Mouse (Mus musculus): ENCODE measurements around the gene Ccdc6. TPM values are rescaled to one million over a fixed set of nuclear protein-coding genes. Genes with fewer than 3 reads are reported as not detected.
"Not testable (repeated sequence)": the region's sequence is repeated elsewhere in the genome, so short reads cannot be mapped to it uniquely, and the experiment has no call there.

Gene Ccdc6
- total RNA-seq, 2 experiments from 2014 or later = 58.8 to 65.0 TPM

DNA sequence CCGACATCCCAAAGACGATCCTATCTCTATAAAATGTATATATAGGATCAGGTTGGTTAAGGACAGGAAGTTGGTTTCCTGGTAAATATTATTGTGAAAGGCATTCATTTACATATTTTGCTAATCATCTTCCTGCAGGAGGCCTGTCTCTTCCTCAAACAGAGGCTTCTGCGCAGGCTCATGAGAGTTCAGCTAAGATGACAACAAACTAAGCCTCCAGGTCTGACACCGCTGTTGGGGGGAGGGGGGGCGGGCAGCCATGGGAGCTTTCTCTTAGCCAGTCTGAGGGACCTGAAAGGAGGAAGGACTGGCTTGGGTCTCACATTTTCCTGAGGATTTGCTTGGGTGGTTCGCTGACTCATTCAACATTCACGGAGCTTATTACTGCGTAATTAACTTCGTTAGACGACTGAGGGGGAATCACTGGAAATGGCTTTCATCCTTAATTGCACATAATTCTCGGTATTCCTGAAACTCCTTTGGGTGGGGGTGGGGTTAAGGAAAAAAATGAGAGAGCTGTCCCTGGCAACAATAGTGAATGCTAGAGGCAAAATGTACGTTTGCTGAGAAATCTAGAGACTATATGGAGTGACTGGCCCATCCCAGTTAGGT lies 104.1 kb downstream of the Ccdc6 start:
- DNase-seq (ENCODE audit: low spot score in 2 of 2) = no peak

DNA sequence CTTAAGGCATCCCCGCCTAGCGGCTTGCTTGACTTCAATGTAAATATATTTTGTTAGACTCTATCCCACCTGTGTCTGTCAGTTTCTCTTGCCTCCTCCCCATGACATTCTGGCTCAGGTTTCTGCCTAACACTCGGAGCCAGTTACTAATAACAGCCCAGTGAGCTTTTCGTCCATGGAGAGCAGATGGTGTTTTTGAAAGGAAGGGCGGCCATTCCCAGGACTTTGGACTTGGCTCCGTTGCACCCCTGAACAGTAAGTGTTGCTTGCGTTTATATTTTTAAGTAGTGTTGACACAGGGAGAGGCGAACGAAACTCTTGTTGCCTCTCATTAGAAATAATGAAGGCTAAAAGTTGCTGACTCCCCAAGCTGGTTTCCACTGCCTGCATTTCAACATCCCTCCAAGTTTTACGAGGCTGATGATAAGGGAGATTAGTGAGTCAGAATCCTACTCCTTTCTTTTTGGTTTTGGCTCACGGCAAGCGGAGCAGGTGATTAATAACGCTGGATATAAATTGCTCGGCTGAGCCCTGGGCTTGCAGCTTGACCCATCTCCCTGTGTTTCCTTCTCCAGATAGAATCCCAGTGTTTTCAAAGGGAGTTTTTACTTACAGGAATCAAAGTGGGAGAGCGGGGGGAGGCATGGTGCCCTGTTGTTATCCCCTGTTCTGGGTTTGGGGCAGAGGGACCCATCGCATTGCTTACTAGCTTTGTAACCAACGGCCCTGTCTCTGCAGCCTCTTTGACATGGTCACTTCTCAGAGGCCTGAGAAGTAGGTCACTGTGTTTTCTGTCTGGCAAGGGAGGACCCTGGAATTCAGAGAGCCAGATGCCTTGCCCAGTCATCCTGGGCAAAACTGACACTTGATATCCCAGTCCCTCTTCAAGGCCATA lies 107.8 kb downstream of the Ccdc6 start, which contains the start of gene Mrln:
Gene Mrln, plus strand, starts transcription at position 160 of the 895 bp plus-strand sequence.
- DNase-seq (ENCODE audit: low spot score in 2 of 2) = no peak

DNA sequence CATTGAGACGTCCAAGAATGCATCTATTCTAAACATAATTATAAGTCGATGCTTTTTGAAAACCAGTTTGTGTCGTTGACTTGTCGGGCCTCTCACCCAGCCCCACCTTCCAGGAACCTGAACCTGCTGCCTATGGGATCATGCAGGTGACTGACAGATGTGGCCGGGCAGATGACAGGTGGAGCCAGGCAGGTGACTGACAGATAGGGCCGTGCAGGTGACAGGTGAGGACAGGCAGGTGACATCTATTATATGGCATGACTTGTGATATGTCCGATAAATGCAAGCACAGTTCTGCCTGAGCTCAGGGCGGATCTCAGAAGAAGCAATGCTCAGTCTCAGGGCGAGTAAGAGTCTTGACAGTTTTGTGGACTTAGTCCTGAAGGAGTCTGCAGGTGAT lies 114.4 kb downstream of the Ccdc6 start:
- no peak for DNase-seq (ENCODE audit: low spot score in 2 of 2)

DNA sequence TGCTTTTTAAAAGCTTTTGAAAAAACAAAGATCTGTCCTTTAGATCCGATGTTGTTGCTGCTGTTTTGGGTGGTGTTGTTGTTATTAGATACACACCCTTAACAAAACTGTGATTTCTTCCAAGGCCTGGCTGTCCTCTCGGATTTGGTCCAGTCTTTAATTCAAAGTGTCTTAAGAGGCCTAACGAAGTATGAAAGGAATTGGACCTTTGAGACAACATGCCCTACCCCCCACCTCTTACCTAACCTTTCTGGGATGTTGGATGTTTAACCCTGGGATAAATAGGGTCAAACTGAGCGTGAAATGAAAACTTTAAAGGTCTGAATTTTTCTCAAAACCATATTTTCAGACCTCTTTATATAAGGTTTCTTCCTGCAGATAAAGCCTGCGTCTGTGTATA lies 124.0 kb downstream of the Ccdc6 start:
- DNase-seq (ENCODE audit: low spot score in 2 of 2) = no peak

DNA sequence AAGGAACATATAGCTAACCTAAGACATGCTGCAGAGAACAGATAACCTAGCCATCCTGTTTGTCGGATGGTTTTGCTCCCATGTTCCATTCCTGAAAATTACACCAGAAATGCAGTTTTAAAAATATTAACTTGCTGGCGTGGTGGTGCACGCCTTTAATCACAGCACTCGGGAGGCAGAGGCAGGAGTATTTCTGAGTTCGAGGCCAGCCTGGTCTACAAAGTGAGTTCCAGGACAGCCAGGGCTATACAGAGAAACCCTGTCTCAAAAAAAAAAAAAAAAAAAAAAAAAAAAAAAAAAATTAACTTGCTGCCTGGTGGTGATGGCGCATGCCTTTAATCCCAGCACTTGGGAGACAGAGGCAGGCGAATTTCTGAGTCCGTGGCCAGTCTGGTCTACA lies 125.3 kb downstream of the Ccdc6 start:
- DNase-seq (ENCODE audit: low spot score in 2 of 2) = not testable (repeated sequence)

DNA sequence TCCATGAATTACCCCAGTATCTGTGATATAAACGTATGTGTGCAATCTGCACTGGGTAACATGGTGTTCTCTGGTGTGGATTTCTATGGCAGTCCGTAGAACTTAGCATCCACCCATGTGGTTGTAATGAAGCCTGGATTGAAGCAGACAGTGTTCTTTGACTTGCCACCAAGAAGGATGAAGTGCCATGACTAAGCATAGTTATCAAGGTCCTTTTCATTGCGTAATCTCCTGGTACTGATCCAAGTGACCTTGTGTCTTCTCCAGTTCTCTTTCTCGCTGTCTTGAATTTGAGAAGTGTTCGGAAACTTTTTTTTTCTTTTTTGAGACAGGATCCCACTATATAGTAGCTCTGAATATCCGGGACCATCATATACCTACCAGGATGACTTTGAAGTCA lies 127.7 kb downstream of the Ccdc6 start:
- no peak for DNase-seq (ENCODE audit: low spot score in 2 of 2)

DNA sequence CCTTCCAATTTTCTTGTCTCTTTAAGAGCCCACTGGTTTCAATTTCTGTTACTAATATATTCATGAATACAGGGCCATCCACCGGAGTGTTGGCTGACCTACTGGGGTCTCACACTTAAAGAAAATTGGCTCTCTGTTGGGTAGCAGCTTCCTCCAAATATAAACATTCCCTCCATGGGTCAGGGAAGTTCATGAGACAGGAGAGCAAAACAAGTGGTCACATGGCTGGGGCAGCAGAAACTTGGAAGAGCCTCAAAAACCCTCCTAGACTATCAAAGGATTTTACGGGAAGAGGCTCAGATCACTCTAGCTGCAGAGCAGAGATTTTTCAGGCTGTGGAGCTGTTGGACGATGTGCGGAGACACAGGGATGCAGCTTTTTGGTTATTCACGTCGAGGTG lies 128.8 kb downstream of the Ccdc6 start:
- DNase-seq (ENCODE audit: low spot score in 2 of 2) = no peak

DNA sequence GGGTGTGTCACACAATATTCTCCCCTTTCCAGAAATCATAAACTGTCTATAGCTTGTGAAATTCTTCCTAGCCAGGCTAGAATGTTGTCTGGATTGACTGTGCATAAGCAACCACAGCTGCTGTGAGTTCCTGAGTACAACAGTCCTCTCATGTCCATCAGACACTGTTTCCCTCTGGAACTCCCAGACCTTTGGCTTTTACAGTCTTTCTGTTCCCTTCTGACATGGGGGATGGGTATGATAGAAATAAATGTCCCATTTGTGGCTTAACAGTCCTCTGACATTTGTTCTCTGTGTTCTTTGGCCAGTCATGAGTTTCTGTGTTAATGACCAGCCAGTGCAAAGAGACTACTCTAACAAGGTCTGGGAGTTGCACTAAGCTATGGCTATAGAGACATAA lies 129.7 kb downstream of the Ccdc6 start:
- DNase-seq (ENCODE audit: low spot score in 2 of 2) = no peak

DNA sequence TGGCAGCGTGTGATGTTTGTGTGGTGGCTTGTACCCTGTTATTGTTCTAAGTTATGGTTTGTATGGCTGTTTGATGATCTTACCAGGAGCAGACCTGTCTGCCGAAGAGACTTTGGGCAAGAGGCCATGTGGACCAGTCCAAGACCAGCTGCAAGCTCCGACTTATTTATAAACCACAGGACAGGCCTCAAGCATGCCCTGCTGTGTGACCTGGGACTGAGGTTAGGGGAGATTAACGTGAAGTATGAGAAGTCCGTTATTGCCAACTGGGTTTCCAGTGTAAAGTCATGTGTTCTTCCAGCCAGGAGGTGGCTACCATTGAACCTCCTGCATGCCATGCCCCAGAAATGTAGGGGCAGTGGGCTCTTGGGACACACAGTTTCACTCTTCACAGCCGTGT lies 133.4 kb downstream of the Ccdc6 start:
- no peak for DNase-seq (ENCODE audit: low spot score in 2 of 2)

DNA sequence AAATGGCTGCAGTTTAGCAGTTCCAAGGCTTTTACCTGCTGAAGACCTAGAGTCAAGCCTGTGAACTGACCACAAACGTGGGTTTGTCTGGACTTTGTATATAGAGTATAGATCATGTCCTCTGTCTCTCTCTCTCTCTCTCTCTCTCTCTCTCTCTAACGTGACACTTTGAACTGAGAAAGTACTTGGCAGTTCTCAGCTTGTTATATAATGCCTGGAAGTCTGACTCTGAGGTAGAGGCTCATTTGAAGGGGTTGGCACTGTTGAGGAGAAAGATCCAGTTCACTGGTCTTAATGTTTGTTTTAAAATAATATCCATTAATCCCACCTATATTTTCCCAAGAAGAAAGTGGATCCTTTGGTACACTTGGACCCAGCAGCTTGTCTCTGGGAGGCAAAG lies 141.0 kb downstream of the Ccdc6 start:
- no peak for DNase-seq (ENCODE audit: low spot score in 2 of 2)

Other genes with a start within 250 kb of the Ccdc6 start
- 1 to 10 TPM; 3.8 to 5.3 TPM for gene Mrln, start 107.5 kb downstream of the Ccdc6 start, total RNA-seq (2021)
- gene Slc16a9, start 148.0 kb downstream of the Ccdc6 start, total RNA-seq (2021) = 1 to 10 TPM; 4.5 to 4.9 TPM